Mouse (Mus musculus) kidney, embryonic 14.5 days (tissue): ENCODE results near the gene Prss40. TPM values are rescaled to one million over a fixed set of nuclear protein-coding genes. Genes with fewer than 3 reads are reported as not detected.
"Not testable (repeated sequence)": the region's sequence is repeated elsewhere in the genome, so short reads cannot be mapped to it uniquely, and the experiment has no call there.

ENCODE experiments used
- ATAC-seq: fragments of 200-750 bp; cut with Nextera tagmentation; 2 replicates; pipeline ENCODE4 v1.8.0; 2017; ENCODE audit warnings: moderate number of reproducible peaks, mild to moderate bottlenecking, moderate TSS enrichment, moderate library complexity; ENCODE audit not compliant: low FRiP score, low TSS enrichment
- H3K27ac ChIP-seq: fragments of 300-500 bp; sonication (generic); 2 replicates; pipeline ENCODE4 v1.5.1; 2014; ENCODE audit warnings: low read depth, mild to moderate bottlenecking, low read length, moderate library complexity, mixed read lengths
- H3K27me3 ChIP-seq: fragments of 300-500 bp; sonication (generic); 2 replicates; pipeline ENCODE4 v1.6.1; 2014; ENCODE audit warnings: mild to moderate bottlenecking, low read length; ENCODE audit not compliant: control insufficient read depth, insufficient read depth
- H3K36me3 ChIP-seq: fragments of 300-500 bp; sonication (generic); 2 replicates; pipeline ENCODE4 v1.6.1; 2014; ENCODE audit warnings: low read length, mixed read lengths; ENCODE audit not compliant: control insufficient read depth, insufficient read depth
- H3K4me1 ChIP-seq: fragments of 300-500 bp; sonication (generic); 2 replicates; pipeline ENCODE4 v1.6.1; 2014; ENCODE audit warnings: low read length, mixed read lengths; ENCODE audit not compliant: control insufficient read depth, insufficient read depth
- H3K4me2 ChIP-seq: fragments of 300-500 bp; sonication (generic); replicated peaks from 2 replicates; pipeline ENCODE4 v1.6.1; 2014; ENCODE audit warnings: low read depth, mild to moderate bottlenecking, low read length
- H3K4me3 ChIP-seq: fragments of 300-500 bp; sonication (generic); 2 replicates; pipeline ENCODE4 v1.5.1; 2014; ENCODE audit warnings: mild to moderate bottlenecking, low read length
- H3K9ac ChIP-seq: fragments of 300-500 bp; sonication (generic); 2 replicates; pipeline ENCODE4 v1.6.1; 2014; ENCODE audit warnings: low read depth, mild to moderate bottlenecking, low read length, moderate library complexity
- H3K9me3 ChIP-seq: fragments of 300-500 bp; sonication (generic); 2 replicates; pipeline ENCODE4 v1.6.1; 2016; ENCODE audit warnings: low read length; ENCODE audit not compliant: control insufficient read depth
- WGBS: fragments of 180-500 bp; shearing (Covaris S2); extraction: QIAGEN DNeasy Blood & Tissue Kit; methylation state at CpG from one replicate; pipeline ENCODE4 v1.1.7; 2014; 5-methylcytosine and 5-hydroxymethylcytosine counted together
- polyA plus RNA-seq: library from polyadenylated mRNA; unstranded; fragments of >200 nt; fragmentation: Nextera tagmentation; extraction: Ambion mirVana; gene quantifications from 2 replicates; pipeline ENCODE4 v1.2.1, GENCODE M21; 2014

Gene Prss40
- polyA plus RNA-seq, 1 experiment from 2014 or later, result not detected

- Histone ChIP-seq H3K27me3 (no peaks in the 10 kb centered on the region), H3K9me3 (no peaks in the 10 kb centered on the region), H3K4me1 (no peaks in the 10 kb centered on the region), H3K36me3 (no peaks in the 10 kb centered on the region), H3K27ac (no peak overlapping the region), H3K4me3 (no peak overlapping the region), H3K4me2 (no peak overlapping the region), H3K9ac (no peak overlapping the region)
- no peak for ATAC-seq
- 95% methylated on average over 1 of the region's 1 CpGs for WGBS
Observed at GRCm38 (mm10) chr1:34553690-34554089, 7.1 kb downstream of the Prss40 start.

GRCm38 (mm10) chr1:34547074-34547473 is 13.7 kb downstream of the Prss40 start:
- H3K4me2 ChIP-seq, result no peak overlapping the region
- no peak overlapping the region for H3K27ac ChIP-seq
- 76% methylated on average over 1 of the region's 1 CpGs for WGBS
- H3K9ac ChIP-seq, result no peak overlapping the region
- H3K9me3 ChIP-seq, result no peaks in the 10 kb centered on the region
- H3K4me1 ChIP-seq, result no peaks in the 10 kb centered on the region
- H3K4me3 ChIP-seq, result no peak overlapping the region
- no peaks in the 10 kb centered on the region for H3K27me3 ChIP-seq
- no peak for ATAC-seq
- no peaks in the 10 kb centered on the region for H3K36me3 ChIP-seq

GRCm38 (mm10) chr1:34536767-34537485 is 23.8 kb downstream of the Prss40 start:
- Histone ChIP-seq H3K36me3 (no peaks in the 10 kb centered on the region), H3K27me3 (peaks cover 26% of the 10 kb centered on the region), H3K4me2 (peak overlapping the region; percentile 41), H3K4me3 (peak overlapping the region; percentile 17), H3K27ac (no peak overlapping the region), H3K4me1 (no peaks in the 10 kb centered on the region), H3K9me3 (no peaks in the 10 kb centered on the region), H3K9ac (no peak overlapping the region)
- WGBS, result 4% methylated on average over 16 of the region's 16 CpGs
- peak; percentile 68 for ATAC-seq

- ATAC-seq, result no peak
- no peak overlapping the region for H3K9ac ChIP-seq
- H3K27me3 ChIP-seq, result peaks cover 26% of the 10 kb centered on the region
- H3K4me2 ChIP-seq, result peak overlapping the region; percentile 41
- WGBS, result under 1% methylated on average over 14 of the region's 14 CpGs
- peak overlapping the region; percentile 17 for H3K4me3 ChIP-seq
- no peaks in the 10 kb centered on the region for H3K4me1 ChIP-seq
- H3K27ac ChIP-seq, result no peak overlapping the region
- H3K36me3 ChIP-seq, result no peaks in the 10 kb centered on the region
- no peaks in the 10 kb centered on the region for H3K9me3 ChIP-seq
Observed at GRCm38 (mm10) chr1:34536291-34536766, 24.4 kb downstream of the Prss40 start.

GRCm38 (mm10) chr1:34535043-34535698 is 25.6 kb downstream of the Prss40 start, which contains the start of gene Cfc1:
Gene Cfc1 (plus strand): TSS chr1:34535648.
- peak within 1 kb of the TSS; percentile 17 for H3K4me3 ChIP-seq
- not testable (repeated sequence) for H3K4me1 ChIP-seq, H3K36me3 ChIP-seq, H3K9ac ChIP-seq, H3K9me3 ChIP-seq, H3K27ac ChIP-seq, ATAC-seq
- peak within 1 kb of the TSS; percentile 41 for H3K4me2 ChIP-seq
- peaks cover 26% of the 10 kb centered on the region for H3K27me3 ChIP-seq
- 36% methylated on average over 7 of the region's 7 CpGs for WGBS

GRCm38 (mm10) chr1:34534574-34534973 is 26.2 kb downstream of the Prss40 start:
- WGBS, result 54% methylated on average over 3 of the region's 3 CpGs
- H3K9ac ChIP-seq, H3K4me3 ChIP-seq, H3K4me2 ChIP-seq, H3K36me3 ChIP-seq, ATAC-seq, H3K9me3 ChIP-seq, H3K4me1 ChIP-seq, H3K27ac ChIP-seq: not testable (repeated sequence)
- peaks cover 26% of the 10 kb centered on the region for H3K27me3 ChIP-seq

GRCm38 (mm10) chr1:34523647-34524046 is 37.1 kb downstream of the Prss40 start:
- no peak for ATAC-seq
- no peak overlapping the region for H3K9ac ChIP-seq
- H3K4me1 ChIP-seq, result no peaks in the 10 kb centered on the region
- no peaks in the 10 kb centered on the region for H3K27me3 ChIP-seq
- no peak overlapping the region for H3K4me2 ChIP-seq
- no peaks in the 10 kb centered on the region for H3K9me3 ChIP-seq
- 89% methylated on average over 3 of the region's 3 CpGs for WGBS
- no peak overlapping the region for H3K4me3 ChIP-seq
- H3K36me3 ChIP-seq, result no peaks in the 10 kb centered on the region
- H3K27ac ChIP-seq, result no peak overlapping the region

DNA sequence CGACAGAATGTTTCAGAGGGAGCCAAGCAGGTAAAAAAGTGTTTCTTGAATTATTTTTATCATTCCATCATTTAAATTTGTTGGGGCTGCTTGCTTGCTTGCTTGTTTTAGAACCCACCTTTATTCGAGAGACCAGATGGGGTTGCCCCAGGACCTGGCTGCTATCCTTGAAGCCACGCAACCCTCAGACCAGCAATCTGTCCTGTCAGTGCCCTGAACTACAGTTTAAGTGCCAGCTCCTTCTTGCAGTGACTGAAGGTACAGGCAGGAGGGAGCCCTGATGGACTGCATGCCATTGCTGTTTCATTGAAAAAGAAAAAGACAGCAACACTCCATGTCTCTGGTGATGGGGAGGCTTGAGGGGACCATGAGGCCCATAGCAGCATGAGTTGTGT is 37.9 kb downstream of the Prss40 start:
- Histone ChIP-seq H3K27ac (no peak overlapping the region), H3K4me1 (no peaks in the 10 kb centered on the region), H3K27me3 (no peaks in the 10 kb centered on the region), H3K9me3 (no peaks in the 10 kb centered on the region), H3K4me3 (no peak overlapping the region), H3K36me3 (no peaks in the 10 kb centered on the region), H3K9ac (no peak overlapping the region), H3K4me2 (no peak overlapping the region)
- ATAC-seq, result no peak
- 82% methylated on average over 3 of the region's 3 CpGs for WGBS

DNA sequence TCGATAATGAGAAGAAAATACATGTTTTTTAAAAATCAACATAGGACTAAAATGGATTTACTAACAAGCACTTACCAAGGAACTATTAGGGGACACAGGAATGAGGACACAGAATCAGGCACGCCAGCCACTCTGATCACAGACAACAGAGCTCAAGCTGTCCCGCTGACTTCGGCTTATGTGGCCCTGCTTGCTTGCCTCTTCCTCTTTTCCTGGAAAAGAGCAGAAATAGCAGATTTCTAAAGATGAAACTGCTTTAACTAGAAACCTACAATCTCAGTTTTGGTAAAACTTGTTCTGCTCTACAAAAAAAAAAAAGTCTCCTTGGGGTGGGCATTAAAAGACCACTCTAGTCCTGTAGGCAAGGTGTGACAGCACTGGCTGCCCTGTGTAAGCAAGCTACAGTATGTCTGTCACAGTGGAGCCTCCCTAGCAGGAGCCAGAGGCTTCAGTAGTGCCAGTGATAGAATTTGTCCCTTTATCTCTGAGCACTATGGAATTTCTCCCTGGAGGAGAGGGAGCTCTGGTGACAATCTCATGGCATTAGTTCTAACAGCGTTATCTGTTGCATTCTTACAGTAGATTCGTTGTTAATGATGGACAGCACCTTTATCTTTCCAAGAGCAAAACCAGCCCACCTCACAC is 38.4 kb downstream of the Prss40 start:
- no peaks in the 10 kb centered on the region for H3K36me3 ChIP-seq
- no peak overlapping the region for H3K9ac ChIP-seq
- WGBS, result 84% methylated on average over 6 of the region's 6 CpGs
- H3K4me1 ChIP-seq, result no peaks in the 10 kb centered on the region
- no peak overlapping the region for H3K4me3 ChIP-seq
- H3K4me2 ChIP-seq, result no peak overlapping the region
- no peaks in the 10 kb centered on the region for H3K9me3 ChIP-seq
- no peaks in the 10 kb centered on the region for H3K27me3 ChIP-seq
- ATAC-seq, result no peak
- no peak overlapping the region for H3K27ac ChIP-seq
